Mouse (Mus musculus) kidney, postnatal 10 days (tissue): ENCODE measurements around the gene Naaladl2.

Experiments
- DNase-seq: peaks from one replicate; pipeline ENCODE4 v3.0.0; 2021; ENCODE audit warnings: mixed read lengths

The Naaladl2 gene

GRCm38 (mm10) chr3:24670500-24670899, 473.6 kb downstream of the Naaladl2 start:
- DNase-seq = no peak

- no peak for DNase-seq
Measured at GRCm38 (mm10) chr3:24668052-24668916, 475.8 kb downstream of the Naaladl2 start.

- no peak for DNase-seq
Measured at GRCm38 (mm10) chr3:24665408-24665807, 478.7 kb downstream of the Naaladl2 start.

GRCm38 (mm10) chr3:24663749-24664148, 480.3 kb downstream of the Naaladl2 start:
- DNase-seq = no peak

GRCm38 (mm10) chr3:24630032-24630431, 514.0 kb downstream of the Naaladl2 start:
- DNase-seq = peak; percentile 5

- DNase-seq = peak; percentile 6
Measured at GRCm38 (mm10) chr3:24605485-24605884, 538.6 kb downstream of the Naaladl2 start.

GRCm38 (mm10) chr3:24604791-24605320, 539.2 kb downstream of the Naaladl2 start:
- DNase-seq = no peak

- DNase-seq = no peak
Measured at GRCm38 (mm10) chr3:24595447-24595846, 548.6 kb downstream of the Naaladl2 start.

GRCm38 (mm10) chr3:24556617-24557016, 587.4 kb downstream of the Naaladl2 start:
- DNase-seq = no peak

GRCm38 (mm10) chr3:24553701-24554100, 590.4 kb downstream of the Naaladl2 start:
- DNase-seq = no peak

GRCm38 (mm10) chr3:24552631-24553030, 591.4 kb downstream of the Naaladl2 start:
- DNase-seq = no peak

GRCm38 (mm10) chr3:24533775-24534458, 610.1 kb downstream of the Naaladl2 start:
- DNase-seq = no peak

- DNase-seq = no peak
Measured at GRCm38 (mm10) chr3:24514918-24515317, 629.1 kb downstream of the Naaladl2 start.

GRCm38 (mm10) chr3:24486456-24487112, 657.5 kb downstream of the Naaladl2 start:
- no peak for DNase-seq

- DNase-seq = no peak
Measured at GRCm38 (mm10) chr3:24463941-24464340, 680.1 kb downstream of the Naaladl2 start.

GRCm38 (mm10) chr3:24440621-24441020, 703.4 kb downstream of the Naaladl2 start:
- DNase-seq = no peak

GRCm38 (mm10) chr3:24432761-24433160, 711.3 kb downstream of the Naaladl2 start:
- no peak for DNase-seq

GRCm38 (mm10) chr3:24391737-24392136, 752.3 kb downstream of the Naaladl2 start:
- no peak for DNase-seq

GRCm38 (mm10) chr3:24391311-24391710, 752.8 kb downstream of the Naaladl2 start:
- DNase-seq = no peak

- no peak for DNase-seq
Measured at GRCm38 (mm10) chr3:24355010-24355409, 789.1 kb downstream of the Naaladl2 start.

GRCm38 (mm10) chr3:24321489-24322405, 822.3 kb downstream of the Naaladl2 start:
- peak; percentile 19 for DNase-seq

GRCm38 (mm10) chr3:24314658-24315297, 829.3 kb downstream of the Naaladl2 start:
- DNase-seq = peak; percentile 15
